Mouse (Mus musculus): ENCODE data around the gene Gm49486.

DNA sequence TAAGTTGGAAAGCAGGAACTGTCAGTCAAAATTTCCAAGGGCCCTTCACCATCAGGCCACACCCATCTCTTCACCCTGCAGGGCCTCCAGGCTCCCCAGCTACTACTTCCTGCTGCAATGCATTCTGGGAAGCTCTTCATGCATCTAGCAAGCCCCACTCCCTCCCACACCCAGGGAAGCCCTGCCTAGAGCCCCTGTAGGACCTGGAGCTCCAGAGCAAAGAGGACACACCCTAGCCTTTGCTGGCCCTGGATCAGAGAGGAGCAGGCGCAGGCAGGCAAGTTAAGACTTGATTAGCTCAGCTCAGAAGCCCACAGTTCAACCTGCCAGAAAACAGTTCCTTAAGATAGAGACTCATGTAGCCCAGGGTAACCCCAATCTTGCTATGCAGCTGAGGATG, 52.2 kb downstream of the Gm49486 start:
- TF ChIP-seq CTCF (conservative IDR thresholded peaks at IDR 0.05; ENCODE audit: low read length), result no peak
- TF ChIP-seq POU5F1 (IDR thresholded peaks at IDR 0.05; ENCODE audit: borderline replicate concordance, low read length), result no peak

Data from E14TG2a.4 (cell line).